In the genomic region with DNA sequence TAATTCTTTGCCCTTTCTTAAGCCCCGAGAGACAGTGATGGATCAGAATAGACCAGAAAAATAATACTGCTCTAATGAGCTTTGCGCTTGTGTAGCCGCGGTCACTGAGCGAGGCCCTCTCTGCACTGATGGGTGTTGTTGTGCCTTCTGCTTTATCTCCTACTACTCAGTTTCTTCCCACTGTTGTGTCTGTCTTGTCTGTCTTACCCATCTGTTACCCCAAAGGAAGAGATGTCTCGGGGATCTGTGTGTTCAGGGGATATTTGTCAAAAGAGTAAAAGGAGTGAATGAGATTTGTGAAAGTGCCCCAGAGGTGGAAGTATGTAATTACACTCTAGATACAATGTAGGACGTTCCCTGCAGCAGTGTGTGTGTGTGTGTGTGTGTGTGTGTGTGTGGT, we compare ENCODE assay signal across 19 mouse cellular contexts. TPM values are rescaled to one million over a fixed set of nuclear protein-coding genes. Genes with fewer than 3 reads are reported as not detected.
DNase-seq lines count a peak whose midpoint lies in the region; ATAC-seq lines count a peak whose summit lies in the region.
"Had no signal": no experiment of that assay in that cellular context is flagged by ENCODE, and none has a peak within 500 bp of the region (broad histone marks: within the 10 kb centered on the region; RNA-seq: fewer than 3 reads in every experiment).

No protein-coding gene starts in this region.

- 0 out of 2 replicates have a peak, but pooled peaks cover 3% of the 10 kb centered on the region for H3K4me1 ChIP-seq in intestine, embryonic 15.5 days (replicated peaks)
- H3K4me1 ChIP-seq in stomach, embryonic 14.5 days (ENCODE audit: control insufficient read depth, insufficient read depth, low read length) = no peaks in the 10 kb centered on the region
- H3K4me1 ChIP-seq in midbrain, embryonic 16.5 days (ENCODE audit: control insufficient read depth, insufficient read depth, low read length) = no peaks in the 10 kb centered on the region
- H3K4me1 ChIP-seq: embryonic facial prominence, embryonic 13.5 days; hindbrain, embryonic 13.5 days; kidney, embryonic 15.5 days; limb, embryonic 12.5 days; neural tube, embryonic 15.5 days had no signal

- H3K36me3 ChIP-seq in intestine, embryonic 15.5 days = no peaks in the 10 kb centered on the region
- H3K36me3 ChIP-seq in stomach, embryonic 14.5 days (ENCODE audit: control insufficient read depth, insufficient read depth, low read length) = no peaks in the 10 kb centered on the region
- H3K36me3 ChIP-seq in midbrain, embryonic 16.5 days (ENCODE audit: control insufficient read depth, insufficient read depth, low read length) = no peaks in the 10 kb centered on the region
- H3K36me3 ChIP-seq: embryonic facial prominence, embryonic 13.5 days; heart, embryonic 13.5 days; hindbrain, embryonic 13.5 days; kidney, embryonic 15.5 days; limb, embryonic 12.5 days; neural tube, embryonic 15.5 days had no signal

- no peak overlapping the region for H3K4me3 ChIP-seq in intestine, embryonic 15.5 days (replicated peaks)
- H3K4me3 ChIP-seq in stomach, embryonic 14.5 days (ENCODE audit: low read depth, low read length) = no peak overlapping the region
- no peak overlapping the region for H3K4me3 ChIP-seq in midbrain, embryonic 16.5 days (ENCODE audit: low read depth, low read length)
- H3K4me3 ChIP-seq: embryonic facial prominence, embryonic 13.5 days; heart, embryonic 13.5 days; hindbrain, embryonic 13.5 days; kidney, embryonic 15.5 days; limb, embryonic 12.5 days; neural tube, embryonic 15.5 days had no signal

- peak overlapping the region; percentile 70 for H3K27ac ChIP-seq in intestine, embryonic 15.5 days
- H3K27ac ChIP-seq in stomach, embryonic 14.5 days (ENCODE audit: low read length) = peak overlapping the region; percentile 75
- H3K27ac ChIP-seq in midbrain, embryonic 16.5 days (ENCODE audit: low read length) = no peak overlapping the region
- H3K27ac ChIP-seq: embryonic facial prominence, embryonic 13.5 days; heart, embryonic 13.5 days; hindbrain, embryonic 13.5 days; kidney, embryonic 15.5 days; limb, embryonic 12.5 days; neural tube, embryonic 15.5 days had no signal

- peak; percentile 64 for ATAC-seq in intestine, embryonic 15.5 days
- peak; percentile 68; the same call in 1 of the 2 replicates for ATAC-seq in stomach, embryonic 14.5 days (ENCODE audit: insufficient number of reproducible peaks, insufficient read depth, low FRiP score, low read depth)
- no peak for ATAC-seq in midbrain, embryonic 16.5 days
- no peak for ATAC-seq in activated CD4-positive, CD25-positive, alpha-beta regulatory T cell, adult 4 months

- H3K4me2 ChIP-seq in intestine, embryonic 15.5 days (replicated peaks) = no peak overlapping the region
- H3K4me2 ChIP-seq in stomach, embryonic 14.5 days (replicated peaks; ENCODE audit: low read depth, low read length) = 0 out of 2 replicates have a peak overlapping the region, but pooled peaks have one; percentile 10
- H3K4me2 ChIP-seq in midbrain, embryonic 16.5 days (ENCODE audit: low read length) = no peak overlapping the region
- H3K4me2 ChIP-seq: embryonic facial prominence, embryonic 13.5 days; heart, embryonic 13.5 days; hindbrain, embryonic 13.5 days; kidney, embryonic 15.5 days; limb, embryonic 12.5 days; neural tube, embryonic 15.5 days had no signal

- H3K27me3 ChIP-seq in intestine, embryonic 15.5 days (replicated peaks) = no peaks in the 10 kb centered on the region
- no peaks in the 10 kb centered on the region for H3K27me3 ChIP-seq in stomach, embryonic 14.5 days (ENCODE audit: control insufficient read depth, insufficient read depth, low read length)
- no peaks in the 10 kb centered on the region for H3K27me3 ChIP-seq in midbrain, embryonic 16.5 days (ENCODE audit: control insufficient read depth, insufficient read depth, low read depth, low read length)
- H3K27me3 ChIP-seq: CH12.LX; embryonic facial prominence, embryonic 13.5 days; heart, embryonic 13.5 days; hindbrain, embryonic 13.5 days; kidney, embryonic 15.5 days; limb, embryonic 12.5 days; neural tube, embryonic 15.5 days had no signal

- H3K9me3 ChIP-seq in intestine, embryonic 15.5 days = no peaks in the 10 kb centered on the region
- no peaks in the 10 kb centered on the region for H3K9me3 ChIP-seq in stomach, embryonic 14.5 days (ENCODE audit: control insufficient read depth, low read depth, low read length)
- H3K9me3 ChIP-seq in midbrain, embryonic 16.5 days (replicated peaks; ENCODE audit: control insufficient read depth, low read length, poor library complexity, severe bottlenecking) = no peaks in the 10 kb centered on the region
- H3K9me3 ChIP-seq: embryonic facial prominence, embryonic 13.5 days; hindbrain, embryonic 13.5 days; neural tube, embryonic 15.5 days had no signal

- DNase-seq in layer of hippocampus, adult 8-10 months (ENCODE audit: low spot score in 2 of 2) = peak; percentile 15
- no peak for DNase-seq in layer of hippocampus, postnatal 10 days (ENCODE audit: low spot score in 2 of 2)
- peak; percentile 12 for DNase-seq in ZHBTc4 (ENCODE audit: low read depth, low spot score)
- DNase-seq: cerebellum, adult 9-11 months; lung, postnatal 14 days; midbrain, embryonic 14.5 days; right cerebral cortex, postnatal 25 days; thymus, postnatal 4 days had no signal

- WGBS in intestine, embryonic 15.5 days = 38% methylated on average over 7 of the region's 7 CpGs
- 33% methylated on average over 7 of the region's 7 CpGs for WGBS in stomach, embryonic 14.5 days
- WGBS in midbrain, embryonic 16.5 days = 79% methylated on average over 7 of the region's 7 CpGs

- H3K9ac ChIP-seq in intestine, embryonic 15.5 days = no peak overlapping the region
- H3K9ac ChIP-seq in stomach, embryonic 14.5 days (replicated peaks; ENCODE audit: low read depth, low read length) = no peak overlapping the region
- H3K9ac ChIP-seq in midbrain, embryonic 16.5 days (ENCODE audit: low read depth, low read length) = no peak overlapping the region
- H3K9ac ChIP-seq: embryonic facial prominence, embryonic 13.5 days; heart, embryonic 13.5 days; hindbrain, embryonic 13.5 days; kidney, embryonic 15.5 days; limb, embryonic 12.5 days; neural tube, embryonic 15.5 days had no signal

RNA-seq across cellular contexts. Expression of a gene that starts 16.1 kb away (rescaled TPM):
- 1 to 10 TPM; 3.2 to 4.2 (median 4.0) TPM for total RNA-seq in layer of hippocampus, adult 8-10 months (2022)
- total RNA-seq in layer of hippocampus, postnatal 10 days (2021) = 1 to 10 TPM; 7.5 to 9.1 TPM
- 9.6 and 10.0 TPM in 2 replicates for polyA plus RNA-seq in intestine, embryonic 15.5 days (2015; fragmentation: Nextera tagmentation; extraction: Ambion mirVana)
- polyA plus RNA-seq in stomach, embryonic 14.5 days (2014; fragmentation: Nextera tagmentation; extraction: Ambion mirVana) = 31.0 and 34.4 TPM in 2 replicates
- 3.1 and 3.7 TPM in 2 replicates for polyA plus RNA-seq in midbrain, embryonic 16.5 days (2015; fragmentation: Nextera tagmentation; extraction: Ambion mirVana)
- not detected for polyA plus RNA-seq in activated CD4-positive, CD25-positive, alpha-beta regulatory T cell, adult 4 months (2017; shearing (Covaris generic))
- total RNA-seq: CH12.LX had no signal

RNA-seq across cellular contexts. Expression of a gene that starts 38.3 kb away (rescaled TPM):
- total RNA-seq in layer of hippocampus, adult 8-10 months (2022) = 100 to 1,000 TPM in 2 of 4 experiments, 10 to 100 TPM in 2; 97.9 to 106 (median 101) TPM
- total RNA-seq in layer of hippocampus, postnatal 10 days (2021) = 100 to 1,000 TPM; 134 to 138 TPM
- polyA plus RNA-seq in intestine, embryonic 15.5 days (2015; fragmentation: Nextera tagmentation; extraction: Ambion mirVana) = 135 and 141 TPM in 2 replicates
- polyA plus RNA-seq in stomach, embryonic 14.5 days (2014; fragmentation: Nextera tagmentation; extraction: Ambion mirVana) = 89.2 and 91.9 TPM in 2 replicates
- polyA plus RNA-seq in midbrain, embryonic 16.5 days (2015; fragmentation: Nextera tagmentation; extraction: Ambion mirVana) = 226 and 229 TPM in 2 replicates
- 10 to 100 TPM; 12.4 to 14.3 TPM for polyA plus RNA-seq in activated CD4-positive, CD25-positive, alpha-beta regulatory T cell, adult 4 months (2017; shearing (Covaris generic))

Comparison
In these comparisons a context has a peak if more than half of its experiments do, and no peak if none do; other contexts are left out.
1. DNase-seq: peak in layer of hippocampus, adult 8-10 months (2 of 2) and ZHBTc4 (single experiment); none in layer of hippocampus, postnatal 10 days (0 of 2).
2. ATAC-seq: peak in intestine, embryonic 15.5 days (single experiment) and stomach, embryonic 14.5 days (single experiment); none in midbrain, embryonic 16.5 days (single experiment) and activated CD4-positive, CD25-positive, alpha-beta regulatory T cell, adult 4 months (single experiment).